Mouse (Mus musculus): ENCODE results near the gene 4930544D05Rik.
A peak's percentile ranks its signal among the peaks of the same experiment; 100 is the strongest.

4930544D05Rik gene

DNA sequence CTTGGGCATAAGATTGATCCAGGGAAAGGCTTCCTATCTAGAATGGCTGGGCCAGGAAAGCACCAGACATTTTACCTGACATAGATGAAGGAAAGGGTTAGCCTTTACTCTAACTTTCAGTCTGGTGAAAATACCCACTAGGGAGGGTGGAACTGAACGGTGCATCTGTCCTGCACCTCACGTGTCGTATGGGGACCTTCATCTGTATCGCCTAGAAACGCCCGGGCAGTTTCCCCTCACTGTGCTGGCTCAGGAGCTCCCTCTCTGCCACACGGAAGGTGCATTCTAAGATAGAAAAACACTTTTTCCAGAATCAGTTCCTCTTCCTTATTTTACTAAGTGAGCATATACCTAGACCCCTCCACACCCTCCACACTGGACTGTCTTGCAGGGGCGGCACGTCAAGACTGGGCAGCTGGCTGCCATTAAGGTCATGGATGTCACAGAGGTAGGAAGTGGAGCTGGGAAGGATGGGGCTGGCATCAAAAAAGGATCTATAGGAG, 17.1 kb upstream of the 4930544D05Rik start:
- DNase-seq (ENCODE audit: low spot score in 2 of 2) = no peak

DNA sequence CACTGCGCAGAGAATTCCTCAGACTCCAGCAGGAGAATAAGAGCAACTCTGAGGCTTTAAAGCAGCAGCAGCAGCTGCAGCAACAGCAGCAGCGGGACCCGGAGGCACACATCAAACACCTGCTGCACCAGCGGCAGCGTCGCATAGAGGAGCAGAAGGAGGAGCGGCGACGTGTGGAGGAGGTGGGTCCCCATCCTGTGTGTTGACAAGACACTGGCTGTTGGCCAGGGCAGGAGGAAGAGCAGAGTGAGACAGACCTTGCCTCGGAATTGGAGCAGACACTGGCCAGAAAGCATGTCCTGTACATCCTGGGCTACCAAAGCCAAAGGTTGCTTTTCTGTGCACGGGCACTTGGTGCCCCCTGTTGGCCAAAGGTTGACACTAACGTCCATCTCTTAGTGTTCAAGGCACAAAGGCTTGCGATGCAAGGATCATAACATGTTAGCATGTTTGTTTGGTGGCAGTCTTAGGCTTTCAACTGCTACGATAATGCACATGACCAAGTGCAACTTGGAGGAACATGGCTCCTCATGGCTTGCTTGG, 10.6 kb upstream of the 4930544D05Rik start:
- peak; percentile 64 to 80 for DNase-seq (ENCODE audit: low spot score in 2 of 2)

DNA sequence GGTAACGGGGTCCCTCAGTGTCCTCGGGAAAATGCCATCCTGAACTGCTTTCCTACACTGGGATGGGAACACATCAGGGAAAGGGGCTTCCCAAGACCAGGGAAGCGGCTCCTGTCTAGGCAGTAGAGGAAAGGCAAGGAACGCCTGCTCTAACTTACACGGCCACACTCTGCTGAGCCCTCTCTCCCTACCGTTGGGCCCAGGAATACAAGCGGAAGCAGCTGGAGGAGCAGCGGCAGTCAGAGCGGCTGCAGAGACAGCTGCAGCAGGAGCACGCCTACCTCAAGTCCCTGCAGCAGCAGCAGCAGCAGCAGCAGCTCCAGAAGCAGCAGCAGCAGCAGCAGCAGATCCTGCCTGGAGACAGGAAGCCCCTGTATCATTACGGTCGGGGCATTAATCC, 8.9 kb upstream of the 4930544D05Rik start:
- DNase-seq (ENCODE audit: low spot score in 2 of 2) = no peak

DNA sequence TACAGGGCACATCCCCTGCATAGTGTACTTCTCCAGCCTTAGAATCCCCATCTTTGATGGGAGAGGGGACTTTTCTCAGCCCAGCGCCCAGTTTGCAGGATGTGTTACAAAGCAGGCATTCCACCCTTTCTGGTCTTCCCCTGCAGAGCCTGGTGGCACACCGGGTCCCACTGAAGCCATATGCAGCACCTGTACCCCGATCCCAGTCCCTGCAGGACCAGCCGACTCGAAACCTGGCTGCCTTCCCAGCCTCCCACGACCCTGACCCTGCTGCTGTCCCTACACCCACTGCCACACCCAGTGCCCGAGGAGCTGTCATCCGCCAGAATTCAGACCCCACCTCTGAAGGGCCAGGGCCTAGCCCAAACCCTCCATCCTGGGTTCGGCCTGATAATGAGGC, 8.0 kb upstream of the 4930544D05Rik start:
- no peak for DNase-seq (ENCODE audit: low spot score in 2 of 2)

DNA sequence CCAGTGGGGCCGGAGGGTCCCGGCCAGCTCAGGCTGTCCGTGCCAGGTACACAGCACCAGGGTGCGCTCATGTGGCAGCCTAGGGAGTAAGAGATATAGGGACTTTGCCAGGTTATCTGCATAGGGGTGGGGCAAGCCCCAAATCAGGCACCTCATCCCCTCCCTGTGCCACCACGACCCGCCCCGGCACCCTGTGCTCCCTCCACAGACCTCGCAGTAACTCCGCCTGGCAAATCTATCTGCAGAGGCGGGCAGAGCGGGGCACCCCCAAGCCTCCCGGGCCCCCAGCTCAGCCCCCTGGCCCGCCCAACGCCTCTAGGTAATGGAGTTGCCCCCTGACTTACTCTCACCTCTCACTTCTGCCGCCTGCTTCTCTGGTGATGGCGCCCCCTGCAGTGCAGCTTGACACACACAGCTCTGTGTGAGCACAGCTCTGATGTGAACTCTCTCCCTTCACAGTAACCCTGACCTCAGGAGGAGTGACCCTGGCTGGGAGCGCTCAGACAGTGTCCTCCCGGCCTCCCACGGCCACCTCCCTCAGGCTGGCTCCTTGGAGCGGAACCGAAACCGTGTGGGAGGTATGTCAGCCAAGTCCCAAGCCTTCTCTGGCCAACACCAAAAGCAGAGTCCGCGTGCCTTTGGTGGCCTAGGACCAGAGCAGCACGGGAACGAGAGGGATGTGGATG, 7.1 kb upstream of the 4930544D05Rik start:
- no peak for DNase-seq (ENCODE audit: low spot score in 2 of 2)

DNA sequence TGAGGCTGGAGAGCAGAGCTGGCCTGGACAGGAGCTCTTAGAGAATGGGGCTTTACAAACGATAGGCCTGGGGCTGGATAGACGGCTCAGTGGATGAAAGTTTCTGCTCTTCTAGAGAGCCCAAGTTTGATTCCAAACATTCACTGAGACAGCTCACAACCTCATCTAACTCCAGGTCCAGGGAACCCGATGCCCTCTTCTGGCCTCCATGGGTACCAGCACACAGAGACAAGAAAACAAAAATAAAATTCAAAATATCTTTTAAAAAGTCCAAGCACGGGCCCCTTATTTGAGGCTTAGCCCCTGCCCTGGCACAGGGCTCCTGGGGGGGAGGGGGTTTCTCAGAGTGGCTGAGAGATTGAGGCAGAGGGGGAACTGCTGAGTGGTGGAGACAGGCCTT, 4.9 kb upstream of the 4930544D05Rik start:
- DNase-seq (ENCODE audit: low spot score in 2 of 2) = no peak

DNA sequence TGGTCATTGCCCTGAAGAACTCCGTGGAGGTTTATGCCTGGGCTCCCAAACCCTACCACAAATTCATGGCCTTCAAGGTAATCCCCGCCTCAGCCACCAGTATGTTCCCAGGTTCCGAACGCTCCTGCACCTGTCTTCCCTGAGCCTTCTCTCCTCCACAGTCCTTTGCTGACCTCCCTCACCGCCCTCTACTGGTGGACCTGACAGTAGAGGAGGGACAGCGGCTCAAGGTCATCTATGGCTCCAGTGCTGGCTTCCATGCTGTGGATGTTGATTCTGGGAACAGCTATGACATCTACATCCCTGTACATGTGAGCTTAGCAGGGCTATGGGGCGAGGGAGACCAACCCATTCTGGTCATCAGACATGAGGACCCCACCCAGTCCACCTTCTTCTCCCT, 3.1 kb upstream of the 4930544D05Rik start:
- no peak for DNase-seq (ENCODE audit: low spot score in 2 of 2)

DNA sequence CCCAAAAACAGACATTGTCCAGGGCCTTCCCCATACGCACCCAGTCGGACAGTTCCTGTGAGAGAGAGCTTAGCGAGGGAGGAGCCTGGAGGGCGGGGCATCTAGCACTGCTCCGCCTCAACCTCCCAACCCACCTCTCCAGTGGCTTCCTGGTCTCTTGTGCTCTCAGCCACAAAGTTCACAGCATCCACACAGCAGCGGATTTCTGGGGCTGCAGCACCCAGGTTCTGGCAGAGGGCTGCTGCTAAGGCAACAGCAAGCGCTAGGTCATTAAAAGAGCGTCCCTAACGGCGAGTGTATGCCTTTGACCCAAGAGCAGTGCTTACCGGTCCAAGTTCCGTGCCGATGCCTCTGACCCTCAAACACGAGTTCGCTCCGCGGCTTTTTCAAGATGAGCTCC, 574 bp upstream of the 4930544D05Rik start:
- peak in 1 of 2 experiments; percentile 23 for DNase-seq (ENCODE audit: low spot score in 2 of 2)

DNA sequence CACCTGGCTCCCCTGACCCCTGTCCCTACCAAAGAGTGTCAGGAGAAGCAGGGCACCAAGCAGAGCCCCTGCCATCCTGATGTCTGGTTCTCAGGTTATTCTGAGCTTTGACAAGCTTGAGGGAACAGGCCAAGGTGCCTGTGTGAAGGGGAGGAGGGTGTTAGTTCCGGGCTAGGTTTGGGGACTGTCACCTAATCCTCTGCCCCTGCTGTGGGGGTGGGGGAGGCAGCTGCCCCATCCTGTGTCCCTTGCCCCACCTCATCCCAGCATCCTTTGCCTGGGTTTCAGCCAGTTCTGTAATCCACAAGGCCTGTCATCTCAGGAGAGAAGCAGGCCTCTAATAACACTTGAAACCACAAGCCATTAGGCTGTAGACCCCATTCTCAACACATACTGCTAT, 3.5 kb downstream of the 4930544D05Rik start, which contains the start of gene Chrne:
Chrne (minus strand) TSS at position 116 of the 400 bp plus-strand sequence.
- DNase-seq (ENCODE audit: low spot score in 2 of 2) = no peak

DNA sequence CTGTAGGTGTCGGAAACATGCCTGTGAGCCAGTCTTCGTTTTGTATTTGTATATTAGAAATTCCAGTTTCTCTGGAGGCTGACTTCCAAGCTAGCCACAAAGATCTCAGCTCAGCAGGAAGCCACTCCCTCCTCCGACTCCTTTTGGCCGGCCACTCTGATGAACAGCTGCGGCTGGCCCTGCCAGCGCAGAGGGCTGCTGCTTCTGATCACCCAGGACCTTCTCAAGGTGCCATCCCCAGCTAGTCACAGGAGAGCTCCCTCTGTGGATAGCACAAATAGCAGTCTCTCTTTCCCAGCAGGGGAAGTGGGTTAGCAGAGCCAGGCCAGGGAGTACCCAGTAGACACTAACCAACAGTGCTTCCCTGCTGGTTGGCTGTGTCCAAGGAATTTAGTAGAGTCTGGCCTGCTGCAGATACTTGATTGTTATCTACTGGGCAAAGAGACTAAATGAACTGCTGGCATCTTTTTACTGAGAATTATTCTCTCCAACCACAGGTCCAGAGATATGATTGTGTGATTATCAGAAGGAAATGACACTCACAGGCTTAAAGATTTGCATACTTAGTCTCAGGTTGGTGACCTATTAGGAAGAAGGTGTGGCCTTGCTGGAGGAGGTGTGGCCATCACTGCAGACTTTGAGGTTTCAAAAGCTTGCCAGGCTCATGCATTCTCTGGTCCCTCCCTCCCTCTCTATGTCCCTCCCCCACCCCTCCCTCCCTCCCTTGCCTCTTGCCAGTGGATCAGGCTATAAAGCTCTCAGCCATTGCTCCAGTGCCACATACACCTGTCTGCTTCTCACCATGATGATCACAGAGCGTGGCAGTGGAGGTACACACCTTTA, 6.5 kb downstream of the 4930544D05Rik start:
- DNase-seq (ENCODE audit: low spot score in 2 of 2) = no peak

DNA sequence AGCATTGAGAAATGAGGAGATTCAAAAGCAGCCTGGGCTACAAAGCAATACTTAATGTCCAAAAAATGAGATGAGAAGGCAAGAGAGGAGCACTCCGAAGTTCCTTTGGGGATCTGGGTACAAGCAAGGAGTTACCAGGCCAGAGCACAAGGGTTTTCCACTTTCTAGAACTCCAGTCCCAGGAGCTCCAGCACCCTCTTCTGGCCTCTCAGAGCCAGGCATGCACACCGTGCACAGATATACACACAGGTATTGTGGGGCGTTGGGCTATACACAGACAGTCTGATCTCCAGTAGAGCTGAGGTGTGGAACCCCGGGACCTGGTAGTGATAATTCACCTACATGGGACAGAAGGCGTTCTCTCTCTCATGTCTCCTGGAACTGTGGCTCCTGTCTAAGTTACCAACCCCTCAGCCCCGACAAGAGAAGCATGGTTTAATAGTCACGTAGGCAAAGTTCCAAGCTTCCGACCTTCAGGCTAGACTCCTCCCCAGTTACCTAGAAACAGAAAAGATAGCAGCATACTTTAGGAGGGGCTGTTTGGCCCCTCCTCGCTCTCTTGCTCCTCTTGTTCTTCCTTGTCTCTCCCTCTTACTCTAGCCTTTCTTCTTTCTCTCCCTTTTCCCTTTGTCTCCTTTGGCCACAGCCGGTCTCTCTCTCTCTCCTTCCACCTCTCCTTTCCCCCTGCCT, 7.5 kb downstream of the 4930544D05Rik start:
- DNase-seq (ENCODE audit: low spot score in 2 of 2) = no peak

DNA sequence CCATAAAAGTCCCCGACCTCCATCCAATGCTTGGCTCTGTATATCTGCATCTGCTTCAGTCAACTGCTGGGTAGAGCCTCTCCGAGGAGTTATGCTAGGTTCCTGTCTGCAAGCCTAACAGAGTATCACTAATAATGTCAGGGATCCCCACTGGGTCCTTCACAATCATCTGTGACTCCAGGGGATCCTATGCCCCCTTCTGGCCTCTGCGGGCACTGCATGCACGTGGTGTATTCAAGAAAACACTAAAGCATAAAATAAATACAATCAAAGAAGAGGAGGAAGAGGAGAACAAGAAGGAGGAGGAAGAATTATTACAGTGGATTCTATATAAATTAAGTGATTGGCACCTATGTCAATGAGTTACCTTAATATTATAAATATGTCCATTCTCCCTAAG, 9.8 kb downstream of the 4930544D05Rik start:
- peak in 1 of 2 experiments; percentile 41 for DNase-seq (ENCODE audit: low spot score in 2 of 2)

DNA sequence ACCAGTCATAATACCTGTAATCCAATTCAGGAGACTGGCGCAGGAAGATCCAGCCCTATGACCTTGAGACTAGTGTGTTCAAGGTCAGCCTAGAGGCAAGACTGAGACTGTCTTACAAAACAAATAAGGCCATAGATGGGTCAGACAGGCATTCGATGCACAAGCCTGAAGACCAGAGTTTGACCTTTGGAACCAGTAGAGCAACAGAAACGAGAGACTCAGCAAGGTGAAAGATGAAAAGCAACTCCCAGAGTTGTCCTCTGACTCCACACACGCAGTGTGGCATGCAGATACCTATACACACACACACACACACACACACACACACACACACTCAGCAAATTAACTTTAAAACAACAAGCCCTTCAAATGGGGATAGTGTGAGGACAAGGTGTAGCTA, 11.2 kb downstream of the 4930544D05Rik start:
- DNase-seq (ENCODE audit: low spot score in 2 of 2) = no peak

DNA sequence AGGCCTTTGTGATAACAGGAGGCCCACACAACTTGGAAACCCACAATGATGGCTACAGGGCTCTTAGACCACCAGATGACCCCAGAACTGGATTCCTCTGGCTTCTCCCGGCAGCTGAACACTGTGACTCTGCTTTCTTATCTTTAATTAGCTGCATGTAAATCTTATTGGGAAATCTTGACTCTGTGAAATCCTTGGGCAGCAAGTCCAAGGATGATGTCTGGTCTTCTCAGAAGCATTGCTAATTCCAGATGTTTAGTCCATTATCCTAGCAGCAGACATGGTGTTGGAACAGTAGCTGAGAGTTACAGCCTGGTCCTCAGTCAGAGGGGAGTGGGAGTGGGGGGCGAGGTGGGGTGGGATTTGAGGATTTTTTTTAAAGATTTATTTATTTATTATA, 12.8 kb downstream of the 4930544D05Rik start:
- DNase-seq (ENCODE audit: low spot score in 2 of 2) = no peak

DNA sequence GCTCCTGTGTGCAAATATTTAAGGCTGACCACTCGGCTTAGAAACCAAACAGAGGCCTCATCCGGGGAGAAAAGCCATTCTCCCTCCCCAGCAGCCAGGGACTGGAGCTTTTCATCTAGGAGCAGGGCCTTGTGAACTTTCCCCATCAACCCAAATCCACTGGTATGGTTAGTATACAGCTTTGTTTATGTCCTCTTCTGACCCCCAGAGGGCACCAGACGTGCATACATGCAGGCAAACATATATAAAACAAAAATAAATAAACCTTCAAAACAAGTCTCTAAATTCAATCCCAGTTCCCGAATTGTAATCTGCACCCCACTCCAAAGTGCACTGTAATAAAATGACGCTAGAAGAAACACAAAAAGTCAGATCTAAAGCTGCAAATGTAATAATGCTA, 13.9 kb downstream of the 4930544D05Rik start:
- DNase-seq (ENCODE audit: low spot score in 2 of 2) = no peak

DNA sequence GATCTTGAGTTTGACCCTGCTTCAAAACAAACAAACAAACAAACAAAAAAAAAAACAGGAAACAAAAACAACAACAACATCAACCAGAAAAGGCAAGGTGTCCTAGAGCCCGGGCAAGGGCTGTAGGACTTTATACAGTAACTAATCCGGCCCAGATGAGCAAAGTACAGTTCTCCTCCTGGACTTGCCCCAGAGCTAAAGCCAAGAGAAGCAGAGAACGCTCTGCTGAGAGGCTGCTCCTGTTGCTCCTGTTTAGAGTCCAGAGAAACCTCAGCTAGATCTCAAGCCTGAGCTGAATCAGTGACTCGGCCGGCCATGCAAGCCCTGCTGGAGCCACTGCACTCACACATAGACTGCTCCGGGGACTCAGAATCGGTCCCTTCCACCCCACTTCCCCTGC, 14.5 kb downstream of the 4930544D05Rik start:
- DNase-seq (ENCODE audit: low spot score in 2 of 2) = no peak

DNA sequence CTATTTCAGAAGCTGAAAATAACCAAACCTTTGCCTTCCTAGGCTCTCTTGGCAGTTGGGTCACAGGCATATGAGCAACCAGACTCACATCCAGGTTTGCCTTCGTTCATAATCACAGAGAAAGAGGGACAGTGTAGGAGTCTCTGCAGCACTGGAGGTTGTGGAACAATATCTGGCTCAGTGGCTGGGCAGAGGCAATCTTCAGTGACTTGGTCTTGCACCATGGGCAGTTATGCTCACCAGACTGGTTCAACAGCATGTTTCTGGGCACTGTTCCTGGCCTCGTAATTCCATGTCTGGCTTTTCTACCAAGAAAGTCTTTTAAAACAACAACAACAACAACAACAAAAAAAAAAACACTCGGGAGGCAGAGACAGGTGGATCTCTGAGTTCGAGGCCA, 20.0 kb downstream of the 4930544D05Rik start:
- no peak for DNase-seq (ENCODE audit: low spot score in 2 of 2)

DNA sequence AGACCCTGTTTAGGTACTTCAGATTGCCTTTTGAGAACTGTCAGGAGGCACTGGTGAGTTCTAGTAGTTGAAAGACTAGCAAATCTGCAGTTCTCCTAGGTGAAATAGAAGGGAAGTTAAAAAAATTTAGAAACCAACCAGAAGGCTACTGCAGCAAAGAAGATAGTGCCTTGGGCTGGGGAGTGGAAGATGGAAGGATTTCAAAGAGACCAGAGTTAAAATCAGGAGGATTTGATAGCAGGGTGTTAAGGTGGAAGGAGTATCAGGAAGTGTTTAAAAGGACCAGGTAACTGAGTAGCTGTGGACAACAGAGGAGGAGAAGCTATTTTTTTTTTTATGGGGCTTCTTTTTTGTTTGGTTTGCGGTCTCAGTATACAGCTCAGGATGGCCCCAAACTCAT, 22.1 kb downstream of the 4930544D05Rik start:
- no peak for DNase-seq (ENCODE audit: low spot score in 2 of 2)

DNA sequence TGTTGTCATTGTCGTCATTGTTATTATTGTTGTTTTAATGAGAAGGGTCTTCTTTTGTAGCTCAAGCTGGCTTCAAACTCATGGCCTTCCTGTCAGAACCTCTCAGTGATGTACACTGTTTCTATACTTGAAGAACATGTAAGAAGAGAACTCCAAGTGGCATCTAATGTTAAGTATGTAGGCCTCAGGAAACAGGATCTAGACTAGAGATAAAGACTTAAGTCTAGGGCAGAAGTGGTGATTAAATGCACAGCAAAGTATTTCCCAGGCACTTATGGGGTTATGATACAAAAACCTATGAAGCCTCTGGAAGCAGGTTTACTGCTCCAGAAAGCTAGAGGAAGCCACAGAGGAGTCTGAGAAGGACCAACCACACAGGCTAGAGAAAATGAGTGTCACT, 22.6 kb downstream of the 4930544D05Rik start:
- DNase-seq (ENCODE audit: low spot score in 2 of 2) = no peak

DNA sequence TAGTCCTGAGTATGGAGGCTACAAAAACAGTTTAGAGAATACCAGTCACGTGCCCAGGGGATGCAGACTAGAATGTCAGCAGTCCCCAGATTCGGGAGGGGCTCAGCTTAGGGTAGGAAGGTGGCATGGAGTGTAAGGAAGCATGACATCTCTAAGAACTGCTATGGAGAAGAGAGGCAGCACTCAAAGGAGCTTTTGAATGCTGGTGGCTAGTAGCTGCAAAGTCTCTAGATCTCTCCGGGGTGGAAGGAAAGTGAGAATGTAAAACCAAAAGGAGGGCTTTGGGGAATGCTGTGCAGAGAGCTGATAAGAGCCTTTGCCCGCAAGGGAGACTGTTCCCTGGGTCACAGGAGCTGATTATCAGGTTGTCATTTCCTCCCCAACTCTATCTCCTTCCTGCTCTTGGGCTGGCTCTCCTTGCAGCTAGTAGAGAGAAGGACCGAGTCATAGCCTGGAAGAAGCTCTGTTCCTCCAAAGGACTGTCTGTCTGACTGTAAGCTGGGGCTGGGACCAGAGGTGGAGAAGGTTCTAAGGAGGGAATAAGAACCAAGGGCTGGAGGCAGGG, 23.1 kb downstream of the 4930544D05Rik start, which contains the start of gene Gp1ba:
Gp1ba (plus strand) TSS at position 409 of the 565 bp plus-strand sequence.
- no peak for DNase-seq (ENCODE audit: low spot score in 2 of 2)

DNA sequence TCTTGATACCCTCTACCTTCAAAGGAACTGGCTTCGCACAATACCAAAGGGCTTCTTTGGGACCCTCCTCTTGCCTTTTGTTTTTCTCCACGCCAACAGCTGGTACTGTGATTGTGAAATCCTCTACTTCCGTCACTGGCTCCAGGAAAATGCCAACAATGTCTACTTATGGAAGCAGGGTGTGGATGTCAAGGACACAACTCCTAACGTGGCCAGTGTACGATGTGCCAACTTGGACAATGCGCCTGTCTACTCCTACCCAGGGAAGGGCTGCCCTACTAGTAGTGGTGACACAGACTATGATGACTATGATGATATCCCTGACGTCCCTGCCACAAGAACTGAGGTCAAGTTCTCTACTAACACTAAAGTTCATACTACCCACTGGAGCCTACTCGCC, 24.3 kb downstream of the 4930544D05Rik start:
- no peak for DNase-seq (ENCODE audit: low spot score in 2 of 2)

DNA sequence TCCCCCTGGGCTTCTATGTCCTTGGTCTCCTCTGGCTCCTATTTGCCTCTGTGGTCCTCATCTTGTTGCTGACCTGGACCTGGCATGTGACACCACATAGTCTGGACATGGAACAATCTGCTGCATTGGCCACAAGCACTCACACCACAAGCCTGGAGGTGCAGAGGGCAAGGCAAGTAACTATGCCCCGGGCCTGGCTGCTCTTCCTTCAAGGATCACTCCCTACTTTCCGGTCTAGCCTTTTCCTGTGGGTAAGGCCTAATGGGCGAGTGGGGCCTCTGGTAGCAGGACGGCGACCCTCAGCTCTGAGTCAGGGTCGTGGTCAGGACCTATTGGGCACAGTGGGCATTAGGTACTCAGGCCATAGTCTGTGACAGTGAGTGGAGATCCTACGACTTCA, 25.6 kb downstream of the 4930544D05Rik start:
- no peak for DNase-seq (ENCODE audit: low spot score in 2 of 2)
